Mouse (Mus musculus): Measurements from ENCODE around the gene Ap1g2. TPM values are rescaled to one million over a fixed set of nuclear protein-coding genes. Genes with fewer than 3 reads are reported as not detected.
A peak's percentile ranks its signal among the peaks of the same experiment; 100 is the strongest.

The Ap1g2 gene
- polyA plus RNA-seq, 1 experiment from 2014 or later: 28.7 TPM

- Histone ChIP-seq H3K27ac (ENCODE audit: low read length) (no peak overlapping the region; the same call in 1 of the 2 replicates), H3K4me2 (replicated peaks; ENCODE audit: low read depth, low read length) (no peak overlapping the region), H3K36me3 (ENCODE audit: control insufficient read depth, insufficient read depth, low read length) (peaks cover 10% of the 10 kb centered on the region), H3K27me3 (ENCODE audit: control insufficient read depth, insufficient read depth, low read length) (no peaks in the 10 kb centered on the region), H3K9me3 (ENCODE audit: control insufficient read depth, low read depth, low read length) (no peaks in the 10 kb centered on the region), H3K9ac (replicated peaks; ENCODE audit: low read depth, low read length) (no peak overlapping the region), H3K4me1 (ENCODE audit: control insufficient read depth, insufficient read depth, low read length) (peaks cover 17% of the 10 kb centered on the region), H3K4me3 (ENCODE audit: low read depth, low read length) (no peak overlapping the region)
- 59% methylated on average over 10 of the region's 10 CpGs for WGBS
- no peak for ATAC-seq (ENCODE audit: insufficient number of reproducible peaks, insufficient read depth, low FRiP score, low read depth)
These were observed 8.7 kb downstream of the Ap1g2 start for GRCm38 (mm10) chr14:55097646-55098045.

DNA sequence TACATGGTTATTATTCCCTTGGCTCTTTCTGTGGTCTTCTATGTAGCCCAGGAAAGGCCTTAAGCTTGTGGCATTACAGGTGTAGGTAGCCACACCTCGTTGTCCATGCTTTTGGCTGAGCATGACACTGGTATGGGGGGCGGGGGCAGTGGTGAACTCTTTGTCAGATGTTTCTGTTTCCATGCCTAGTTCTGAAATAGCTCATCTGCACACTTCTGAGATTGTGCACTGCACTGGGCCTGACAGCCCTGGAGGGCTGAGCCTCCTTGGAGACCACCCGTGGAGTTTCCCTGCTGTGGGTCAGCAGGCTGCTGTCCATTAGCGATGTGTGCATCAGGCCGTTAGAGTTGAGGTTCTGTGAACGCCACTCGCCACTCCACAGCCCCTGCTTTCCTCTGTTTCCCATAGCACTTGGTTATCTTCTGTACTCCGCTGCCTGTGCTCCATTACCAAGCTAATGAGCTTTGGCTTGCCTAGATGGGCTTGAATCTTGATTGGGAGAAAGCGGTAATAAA, 9.8 kb downstream of the Ap1g2 start:
- no peak for ATAC-seq (ENCODE audit: insufficient number of reproducible peaks, insufficient read depth, low FRiP score, low read depth)
- Histone ChIP-seq H3K27me3 (ENCODE audit: control insufficient read depth, insufficient read depth, low read length) (no peaks in the 10 kb centered on the region), H3K9me3 (ENCODE audit: control insufficient read depth, low read depth, low read length) (no peaks in the 10 kb centered on the region), H3K27ac (ENCODE audit: low read length) (no peak overlapping the region), H3K4me3 (ENCODE audit: low read depth, low read length) (no peak overlapping the region), H3K4me2 (replicated peaks; ENCODE audit: low read depth, low read length) (peak overlapping the region; percentile 12; the same call in 1 of the 2 replicates), H3K4me1 (ENCODE audit: control insufficient read depth, insufficient read depth, low read length) (peaks cover 17% of the 10 kb centered on the region), H3K9ac (replicated peaks; ENCODE audit: low read depth, low read length) (no peak overlapping the region), H3K36me3 (ENCODE audit: control insufficient read depth, insufficient read depth, low read length) (peaks cover 10% of the 10 kb centered on the region)
- WGBS: 49% methylated on average over 9 of the region's 9 CpGs

GRCm38 (mm10) chr14:55095671-55096070, 10.7 kb downstream of the Ap1g2 start:
- Histone ChIP-seq H3K36me3 (ENCODE audit: control insufficient read depth, insufficient read depth, low read length) (peaks cover 10% of the 10 kb centered on the region), H3K27ac (ENCODE audit: low read length) (peak overlapping the region; percentile 59; the same call in 1 of the 2 replicates), H3K4me2 (replicated peaks; ENCODE audit: low read depth, low read length) (peak overlapping the region; percentile 68), H3K4me1 (ENCODE audit: control insufficient read depth, insufficient read depth, low read length) (peaks cover 17% of the 10 kb centered on the region), H3K9ac (replicated peaks; ENCODE audit: low read depth, low read length) (peak overlapping the region; percentile 28; the same call in 1 of the 2 replicates), H3K4me3 (ENCODE audit: low read depth, low read length) (peak overlapping the region; percentile 50), H3K9me3 (ENCODE audit: control insufficient read depth, low read depth, low read length) (no peaks in the 10 kb centered on the region), H3K27me3 (ENCODE audit: control insufficient read depth, insufficient read depth, low read length) (no peaks in the 10 kb centered on the region)
- WGBS: 57% methylated on average over 12 of the region's 12 CpGs
- no peak for ATAC-seq (ENCODE audit: insufficient number of reproducible peaks, insufficient read depth, low FRiP score, low read depth)

GRCm38 (mm10) chr14:55095263-55095662, 11.1 kb downstream of the Ap1g2 start:
- H3K27ac ChIP-seq (ENCODE audit: low read length): peak overlapping the region; percentile 59; the same call in 1 of the 2 replicates
- peaks cover 17% of the 10 kb centered on the region for H3K4me1 ChIP-seq (ENCODE audit: control insufficient read depth, insufficient read depth, low read length)
- H3K4me2 ChIP-seq (replicated peaks; ENCODE audit: low read depth, low read length): peak overlapping the region; percentile 68
- WGBS: 53% methylated on average over 9 of the region's 9 CpGs
- ATAC-seq (ENCODE audit: insufficient number of reproducible peaks, insufficient read depth, low FRiP score, low read depth): no peak
- H3K36me3 ChIP-seq (ENCODE audit: control insufficient read depth, insufficient read depth, low read length): peaks cover 10% of the 10 kb centered on the region
- peak overlapping the region; percentile 57 for H3K9ac ChIP-seq (replicated peaks; ENCODE audit: low read depth, low read length)
- peak overlapping the region; percentile 50 for H3K4me3 ChIP-seq (ENCODE audit: low read depth, low read length)
- H3K27me3 ChIP-seq (ENCODE audit: control insufficient read depth, insufficient read depth, low read length): no peaks in the 10 kb centered on the region
- H3K9me3 ChIP-seq (ENCODE audit: control insufficient read depth, low read depth, low read length): no peaks in the 10 kb centered on the region

- Histone ChIP-seq H3K36me3 (ENCODE audit: control insufficient read depth, insufficient read depth, low read length) (peaks cover 10% of the 10 kb centered on the region), H3K4me1 (ENCODE audit: control insufficient read depth, insufficient read depth, low read length) (peaks cover 17% of the 10 kb centered on the region), H3K27me3 (ENCODE audit: control insufficient read depth, insufficient read depth, low read length) (no peaks in the 10 kb centered on the region), H3K9ac (replicated peaks; ENCODE audit: low read depth, low read length) (peak within 1 kb of the TSS; percentile 57), H3K4me3 (ENCODE audit: low read depth, low read length) (peak within 1 kb of the TSS; percentile 50), H3K27ac (ENCODE audit: low read length) (peak within 1 kb of the TSS; percentile 59; the same call in 1 of the 2 replicates), H3K4me2 (replicated peaks; ENCODE audit: low read depth, low read length) (peak within 1 kb of the TSS; percentile 68), H3K9me3 (ENCODE audit: control insufficient read depth, low read depth, low read length) (no peaks in the 10 kb centered on the region)
- WGBS: 2% methylated on average over 30 of the region's 30 CpGs
- peak; percentile 77 for ATAC-seq (ENCODE audit: insufficient number of reproducible peaks, insufficient read depth, low FRiP score, low read depth)
These were observed 11.6 kb downstream of the Ap1g2 start, which contains the start of gene Thtpa for GRCm38 (mm10) chr14:55094704-55095231. TSS of gene Thtpa (plus strand) at chr14:55094784.

- no peaks in the 10 kb centered on the region for H3K27me3 ChIP-seq (ENCODE audit: control insufficient read depth, insufficient read depth, low read length)
- WGBS: 44% methylated on average over 6 of the region's 6 CpGs
- H3K4me3 ChIP-seq (ENCODE audit: low read depth, low read length): no peak overlapping the region
- H3K4me1 ChIP-seq (ENCODE audit: control insufficient read depth, insufficient read depth, low read length): peaks cover 17% of the 10 kb centered on the region
- H3K9me3 ChIP-seq (ENCODE audit: control insufficient read depth, low read depth, low read length): no peaks in the 10 kb centered on the region
- H3K9ac ChIP-seq (replicated peaks; ENCODE audit: low read depth, low read length): no peak overlapping the region
- no peak for ATAC-seq (ENCODE audit: insufficient number of reproducible peaks, insufficient read depth, low FRiP score, low read depth)
- no peak overlapping the region for H3K27ac ChIP-seq (ENCODE audit: low read length)
- H3K4me2 ChIP-seq (replicated peaks; ENCODE audit: low read depth, low read length): peak overlapping the region; percentile 68; the same call in 1 of the 2 replicates
- H3K36me3 ChIP-seq (ENCODE audit: control insufficient read depth, insufficient read depth, low read length): peaks cover 5% of the 10 kb centered on the region
These were observed 12.5 kb downstream of the Ap1g2 start for GRCm38 (mm10) chr14:55093927-55094326.

DNA sequence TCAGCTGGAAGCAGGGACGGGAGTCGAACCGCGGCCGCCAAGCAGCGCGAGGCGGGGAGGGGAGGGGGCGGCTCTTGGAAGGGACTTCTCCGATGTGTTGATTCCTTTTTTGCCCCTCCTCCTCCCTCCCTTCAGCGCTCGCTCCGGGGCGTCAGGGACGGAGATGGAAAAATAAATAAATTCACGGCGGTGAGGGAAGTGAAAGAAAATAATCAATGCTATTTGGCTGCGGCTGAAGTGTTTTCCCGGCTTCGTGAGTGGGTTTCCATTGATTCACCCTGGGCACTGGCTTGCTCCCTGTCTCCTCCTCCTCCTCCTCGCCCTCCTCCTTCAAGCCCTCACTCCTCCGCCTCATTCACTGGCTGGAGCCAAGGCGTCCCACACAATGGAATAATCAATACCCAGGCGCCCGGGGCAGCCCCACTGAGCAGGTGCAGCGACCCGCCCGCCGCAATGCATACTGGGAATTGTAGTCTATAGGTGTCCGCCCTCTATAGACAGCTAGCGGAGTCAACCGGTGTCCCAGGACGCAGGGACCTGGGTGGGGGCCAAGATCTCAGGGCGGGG, 14.3 kb downstream of the Ap1g2 start, which contains the start of gene Zfhx2:
Gene Zfhx2 (minus strand): TSS at position 314 of the 567 bp plus-strand sequence.
- no peaks in the 10 kb centered on the region for H3K27me3 ChIP-seq (ENCODE audit: control insufficient read depth, insufficient read depth, low read length)
- peaks cover 15% of the 10 kb centered on the region for H3K4me1 ChIP-seq (ENCODE audit: control insufficient read depth, insufficient read depth, low read length)
- no peaks in the 10 kb centered on the region for H3K36me3 ChIP-seq (ENCODE audit: control insufficient read depth, insufficient read depth, low read length)
- H3K27ac ChIP-seq (ENCODE audit: low read length): peak within 1 kb of the TSS; percentile 1; the same call in 1 of the 2 replicates
- peak; percentile 89 for ATAC-seq (ENCODE audit: insufficient number of reproducible peaks, insufficient read depth, low FRiP score, low read depth)
- peak within 1 kb of the TSS; percentile 46 for H3K4me3 ChIP-seq (ENCODE audit: low read depth, low read length)
- H3K4me2 ChIP-seq (replicated peaks; ENCODE audit: low read depth, low read length): peak within 1 kb of the TSS; percentile 76
- no peaks in the 10 kb centered on the region for H3K9me3 ChIP-seq (ENCODE audit: control insufficient read depth, low read depth, low read length)
- WGBS: under 1% methylated on average over 34 of the region's 34 CpGs
- H3K9ac ChIP-seq (replicated peaks; ENCODE audit: low read depth, low read length): peak within 1 kb of the TSS; percentile 25; the same call in 1 of the 2 replicates

- H3K4me2 ChIP-seq (replicated peaks; ENCODE audit: low read depth, low read length): peak overlapping the region; percentile 76
- WGBS: 3% methylated on average over 34 of the region's 34 CpGs
- no peaks in the 10 kb centered on the region for H3K27me3 ChIP-seq (ENCODE audit: control insufficient read depth, insufficient read depth, low read length)
- H3K4me1 ChIP-seq (ENCODE audit: control insufficient read depth, insufficient read depth, low read length): peaks cover 13% of the 10 kb centered on the region
- no peaks in the 10 kb centered on the region for H3K9me3 ChIP-seq (ENCODE audit: control insufficient read depth, low read depth, low read length)
- H3K4me3 ChIP-seq (ENCODE audit: low read depth, low read length): peak overlapping the region; percentile 46
- H3K27ac ChIP-seq (ENCODE audit: low read length): peak overlapping the region; percentile 1; the same call in 1 of the 2 replicates
- no peaks in the 10 kb centered on the region for H3K36me3 ChIP-seq (ENCODE audit: control insufficient read depth, insufficient read depth, low read length)
- ATAC-seq (ENCODE audit: insufficient number of reproducible peaks, insufficient read depth, low FRiP score, low read depth): no peak
- H3K9ac ChIP-seq (replicated peaks; ENCODE audit: low read depth, low read length): peak overlapping the region; percentile 25; the same call in 1 of the 2 replicates
These were observed 15.1 kb downstream of the Ap1g2 start for GRCm38 (mm10) chr14:55091209-55091865.
